Mouse (Mus musculus): ENCODE measurements around the gene Mrpl2.

Gene Mrpl2

GRCm38 (mm10) chr17:46645561-46646321, at the start of gene Mrpl2, which contains the start of gene Klc4:
Gene Mrpl2, plus strand, starts transcription at chr17:46646229.
Gene Klc4, minus strand, starts transcription at chr17:46646022.
- in situ Hi-C loops (cut with MboI): no loop called here

DNA sequence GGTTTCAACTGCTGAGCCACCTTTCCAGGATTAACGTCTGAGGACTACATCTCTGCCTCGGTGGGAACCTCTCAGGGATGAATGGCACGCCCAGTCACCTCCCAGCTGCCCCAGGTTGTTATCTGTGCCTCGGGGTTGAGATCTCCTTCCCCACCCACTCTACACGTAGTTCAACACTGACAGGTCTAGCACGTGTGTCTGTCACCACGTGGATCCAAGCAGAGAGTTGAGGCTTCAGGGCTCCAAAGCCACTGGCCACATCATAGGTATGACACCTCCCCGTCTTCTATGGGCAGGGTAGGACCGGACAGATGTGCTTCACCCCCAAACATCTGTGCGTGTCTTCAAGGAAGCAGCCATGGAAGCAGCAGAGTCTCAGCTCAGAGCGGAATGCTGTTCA, 48.1 kb upstream of the Mrpl2 start:
- in situ Hi-C loops (cut with MboI): no loop called here

- in situ Hi-C loops (cut with MboI): no loop called here
Observed at GRCm38 (mm10) chr17:46598963-46599362, 47.1 kb upstream of the Mrpl2 start.

DNA sequence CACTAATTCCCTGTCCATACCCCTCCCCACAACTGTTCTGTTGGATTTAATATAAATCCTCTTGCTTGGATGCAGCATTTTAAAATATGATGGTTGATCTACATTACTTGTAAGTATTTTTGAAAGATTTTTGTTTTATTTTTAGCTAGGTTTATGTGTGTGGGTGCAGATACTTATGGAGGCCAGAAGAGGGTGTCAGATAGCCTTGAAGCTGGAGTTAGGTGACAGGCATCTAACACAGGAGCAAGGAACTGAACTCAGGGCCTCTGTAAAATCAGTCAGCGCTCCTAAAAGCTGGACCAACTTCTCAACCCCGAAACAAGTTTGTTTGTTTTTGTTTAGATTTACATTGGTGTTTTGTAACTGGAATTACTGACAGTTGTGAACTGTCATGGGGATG, 45.5 kb upstream of the Mrpl2 start:
- in situ Hi-C loops (cut with MboI): no loop called here

GRCm38 (mm10) chr17:46602212-46602611, 43.8 kb upstream of the Mrpl2 start:
- in situ Hi-C loops (cut with MboI): no loop called here

DNA sequence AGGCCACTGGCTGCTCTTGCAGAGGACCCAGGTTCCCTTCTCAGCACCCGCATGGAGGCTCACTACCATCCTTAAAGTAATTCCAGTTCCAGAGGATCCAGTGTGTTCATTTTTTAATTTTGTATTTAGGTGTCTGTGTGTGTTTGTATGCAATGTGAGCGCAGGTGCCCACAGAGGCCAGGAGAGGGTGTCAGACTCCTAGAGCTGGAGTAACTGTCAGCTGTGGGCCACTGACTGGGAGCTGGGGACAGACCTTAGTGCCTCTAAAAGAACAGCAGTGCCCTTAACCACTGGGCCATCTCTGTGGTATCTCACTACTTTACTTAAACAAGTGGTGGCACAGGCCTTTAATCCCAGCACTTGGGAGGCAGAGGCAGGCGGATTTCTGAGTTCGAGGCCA, 42.8 kb upstream of the Mrpl2 start:
- in situ Hi-C loops (cut with MboI): no loop called here

- in situ Hi-C loops (cut with MboI): no loop called here
Observed at GRCm38 (mm10) chr17:46605126-46605525, 40.9 kb upstream of the Mrpl2 start.

- in situ Hi-C loops (cut with MboI): no loop called here
Observed at GRCm38 (mm10) chr17:46605987-46606386, 40.0 kb upstream of the Mrpl2 start.

- in situ Hi-C loops (cut with MboI): no loop called here
Observed at GRCm38 (mm10) chr17:46609721-46610514, 36.1 kb upstream of the Mrpl2 start.

DNA sequence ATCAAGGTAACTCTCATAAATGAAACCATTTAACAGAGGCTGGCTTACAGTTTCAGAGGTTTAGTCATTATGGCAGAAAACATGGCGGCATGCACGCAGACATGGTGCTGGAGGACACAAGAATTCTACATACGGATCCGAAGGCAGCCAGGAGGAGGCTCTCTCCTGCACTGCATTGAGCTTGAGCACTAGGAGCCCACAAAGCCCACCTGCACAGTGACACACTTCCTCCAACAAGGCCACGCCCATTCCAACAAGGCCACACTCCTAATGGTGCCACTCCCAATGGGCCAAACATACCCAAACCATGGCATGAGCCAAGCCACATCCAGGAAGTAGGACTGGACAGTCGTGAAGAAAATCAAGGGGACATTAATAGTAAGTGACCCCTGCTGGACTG, 34.7 kb upstream of the Mrpl2 start:
- in situ Hi-C loops (cut with MboI): no loop called here

DNA sequence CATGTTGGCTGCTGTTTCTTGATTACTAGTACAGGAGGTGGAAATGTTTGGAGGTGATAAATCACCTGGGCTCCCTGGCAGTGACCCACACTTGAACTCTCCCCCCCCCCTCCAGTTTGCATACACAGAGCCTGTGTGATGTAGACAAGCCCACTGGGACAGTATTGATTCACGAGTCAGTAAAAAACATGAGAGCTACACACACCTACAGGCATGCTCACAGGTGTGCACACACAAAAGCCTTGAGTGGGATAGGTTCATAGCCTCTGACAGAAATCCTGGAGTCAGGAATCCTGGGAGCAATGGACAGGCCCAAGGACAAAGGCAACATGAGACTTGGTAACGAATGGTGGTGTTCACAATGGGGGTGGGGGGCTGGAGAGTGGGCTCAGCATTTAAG, 33.8 kb upstream of the Mrpl2 start:
- in situ Hi-C loops (cut with MboI): no loop called here

- in situ Hi-C loops (cut with MboI): no loop called here
Observed at GRCm38 (mm10) chr17:46612820-46613219, 33.2 kb upstream of the Mrpl2 start.

- in situ Hi-C loops (cut with MboI): no loop called here
Observed at GRCm38 (mm10) chr17:46613229-46613628, 32.8 kb upstream of the Mrpl2 start.

DNA sequence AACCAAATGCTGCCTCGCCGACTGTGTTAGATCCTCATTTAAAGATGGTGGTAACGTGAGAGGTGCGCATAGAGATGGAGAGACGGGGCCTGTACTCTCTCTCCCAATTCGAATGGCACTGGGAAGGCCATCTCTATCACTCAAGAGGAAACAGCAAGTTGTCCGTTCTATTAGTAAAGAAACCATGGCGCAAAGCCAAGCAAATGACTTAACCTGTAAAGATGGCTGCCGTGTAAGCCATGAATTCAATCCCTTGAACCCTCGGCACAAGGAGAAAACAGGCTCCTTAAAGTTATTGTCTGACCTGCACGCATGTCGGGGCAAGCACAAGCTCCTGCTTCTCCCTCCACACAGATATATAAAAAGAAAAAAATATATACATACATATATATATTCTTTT, 28.2 kb upstream of the Mrpl2 start:
- in situ Hi-C loops (cut with MboI): no loop called here

GRCm38 (mm10) chr17:46618394-46618768, 27.6 kb upstream of the Mrpl2 start:
- in situ Hi-C loops (cut with MboI): no loop called here

- in situ Hi-C loops (cut with MboI): no loop called here
Observed at GRCm38 (mm10) chr17:46618769-46619682, 27.0 kb upstream of the Mrpl2 start.

DNA sequence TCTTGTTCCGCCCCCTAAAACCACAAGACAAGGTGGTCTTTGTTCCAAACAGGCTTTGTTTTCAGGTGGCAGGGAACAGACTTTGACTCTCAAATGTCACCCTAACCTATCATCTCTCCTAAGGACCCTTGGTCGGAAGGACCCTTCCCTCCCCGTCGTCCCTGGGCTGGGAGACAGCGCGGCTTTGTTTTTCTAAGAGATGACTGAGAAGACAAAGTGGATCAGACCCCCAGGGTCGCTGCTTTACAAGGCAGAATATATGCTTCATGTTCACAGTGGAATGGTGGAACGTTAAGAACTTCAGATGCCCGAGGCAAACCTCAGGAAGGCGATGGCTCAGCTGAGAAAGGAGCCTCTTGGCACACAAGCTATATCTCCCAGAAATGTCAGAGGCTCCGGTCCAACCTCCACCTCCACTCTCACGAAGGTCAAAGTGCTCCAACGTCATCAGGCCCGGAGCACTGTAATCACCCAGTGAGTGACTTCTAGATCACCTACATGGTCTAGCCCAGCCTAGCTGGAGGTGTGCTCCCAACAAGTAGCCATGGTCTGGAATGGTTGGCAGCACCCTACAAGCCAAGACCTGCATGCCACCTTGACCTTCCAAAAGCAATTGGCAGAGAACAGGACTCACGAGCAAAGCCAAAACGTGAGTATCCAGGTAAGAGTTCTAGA, 26.2 kb upstream of the Mrpl2 start:
- in situ Hi-C loops (cut with MboI): no loop called here

DNA sequence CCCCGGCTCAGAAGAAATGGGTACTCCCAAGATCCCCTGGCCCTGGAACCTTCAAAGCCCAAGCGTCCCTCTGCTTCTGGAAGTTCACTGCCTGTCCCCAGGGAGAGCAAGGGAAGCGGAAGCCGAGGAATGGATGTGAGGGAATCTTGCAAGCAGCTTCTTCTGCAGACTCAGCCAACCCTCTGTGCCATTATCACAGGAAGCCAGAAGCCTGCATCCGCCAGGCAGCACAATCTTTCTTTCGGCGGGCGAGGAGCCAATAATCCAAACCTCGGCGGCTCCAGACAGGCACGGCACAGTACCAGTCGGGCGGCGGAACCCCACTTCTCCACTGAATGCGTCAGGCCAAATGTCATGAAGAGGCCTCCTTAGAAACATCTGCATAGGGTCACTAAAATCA, 24.7 kb upstream of the Mrpl2 start:
- in situ Hi-C loops (cut with MboI): no loop called here

- in situ Hi-C loops (cut with MboI): no loop called here
Observed at GRCm38 (mm10) chr17:46622269-46622668, 23.8 kb upstream of the Mrpl2 start.

GRCm38 (mm10) chr17:46623819-46624557, 22.0 kb upstream of the Mrpl2 start:
- in situ Hi-C loops (cut with MboI): no loop called here

DNA sequence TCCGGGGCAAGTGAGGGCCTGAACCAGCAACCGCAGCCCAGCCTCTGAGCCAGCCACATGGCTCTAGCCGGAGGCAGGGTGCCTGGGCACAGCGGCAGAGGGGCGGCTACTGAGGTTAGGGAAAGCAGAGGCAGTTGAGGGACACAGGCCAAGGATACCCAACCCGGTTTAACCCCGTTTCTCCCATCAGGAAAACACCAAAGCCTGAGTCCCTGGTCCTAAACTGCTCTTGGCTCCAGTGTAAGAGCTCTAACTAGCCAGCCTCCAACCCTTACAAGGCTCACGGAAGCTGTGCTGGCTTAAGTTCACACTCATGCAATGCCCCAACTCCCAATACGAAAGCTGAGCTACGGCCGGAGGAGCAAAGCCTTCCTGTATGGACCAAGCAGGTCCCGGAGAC, 21.4 kb upstream of the Mrpl2 start:
- in situ Hi-C loops (cut with MboI): no loop called here
